Mouse (Mus musculus): ENCODE measurements around the gene Thy1.

DNA sequence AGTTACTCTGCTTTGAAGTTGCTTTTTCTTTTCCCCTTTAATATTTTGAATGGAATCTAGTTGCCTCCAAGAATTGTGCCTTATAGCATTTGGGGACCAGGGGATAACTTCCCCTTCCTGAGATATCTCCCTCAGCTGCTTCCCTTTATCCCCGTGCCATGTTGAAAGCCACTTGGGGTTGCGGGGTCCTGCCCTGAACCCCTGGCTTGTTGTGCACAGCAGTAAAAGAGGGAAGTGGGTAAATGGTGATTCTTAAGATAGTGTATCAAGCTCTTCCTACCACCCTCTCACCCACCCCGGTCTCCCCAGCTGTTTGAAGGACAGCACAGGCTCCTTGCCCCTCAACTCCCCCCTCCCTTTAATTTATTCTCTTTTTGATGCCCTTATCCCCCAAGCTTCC, 51.6 kb downstream of the Thy1 start:
- TF ChIP-seq CTCF (IDR thresholded peaks at IDR 0.05; ENCODE audit: low read depth) (no peak), EP300 (optimal IDR thresholded peaks at IDR 0.05) (no peak)
